Mouse (Mus musculus): ENCODE data around the gene Men1.

DNA sequence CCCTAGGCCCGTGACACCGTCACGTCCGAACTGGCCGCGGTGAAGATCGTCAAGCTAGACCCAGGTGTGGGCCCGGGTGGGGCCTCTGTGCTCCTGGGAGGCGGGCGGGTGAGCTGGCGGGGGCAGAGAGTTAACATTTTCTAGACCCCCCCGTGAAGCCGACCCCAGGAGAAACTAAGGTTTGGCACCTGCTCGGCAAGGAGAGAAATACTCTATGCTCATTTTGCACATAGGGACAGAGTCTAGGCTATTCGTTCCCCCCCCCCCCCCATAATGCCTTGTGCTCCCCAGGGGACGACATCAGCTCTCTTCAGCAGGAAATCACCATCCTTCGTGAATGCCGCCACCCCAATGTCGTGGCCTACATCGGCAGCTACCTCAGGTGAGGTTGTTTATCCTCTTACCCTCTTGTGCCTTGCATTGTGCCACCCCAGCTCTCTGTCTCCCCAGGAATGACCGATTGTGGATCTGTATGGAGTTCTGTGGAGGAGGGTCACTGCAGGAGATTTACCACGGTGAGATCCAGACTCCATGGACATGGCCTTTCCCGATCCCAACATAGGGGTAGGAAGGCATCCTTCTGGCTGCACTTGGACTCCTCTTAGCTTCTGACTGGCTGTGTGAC, 6.8 kb downstream of the Men1 start:
- TF ChIP-seq CTCF (IDR thresholded peaks at IDR 0.05; ENCODE audit: borderline replicate concordance, insufficient read depth, low read length) (no peak), POLR2A (IDR thresholded peaks at IDR 0.05; ENCODE audit: low read depth, low read length) (no peak)
